Mouse (Mus musculus) spleen, adult 12 weeks (tissue): ENCODE measurements at regions not wholly inside any gene's neighbourhood (a gene's known extent, or its start where the extent isn't known, plus 50 kb on each side); places are given as distances from the start of the nearest gene placed in this dataset.
"Not testable (repeated sequence)": the region's sequence is repeated elsewhere in the genome, so short reads cannot be mapped to it uniquely, and the experiment has no call there.

ENCODE experiments used
- DNase-seq: peaks from one replicate; pipeline ENCODE4 v3.0.0; 2022; ENCODE audit warnings: low spot score

GRCm38 (mm10) chr1:181262496-181262895, 50.7 kb upstream of the Wdr26 start:
- DNase-seq = no peak

DNA sequence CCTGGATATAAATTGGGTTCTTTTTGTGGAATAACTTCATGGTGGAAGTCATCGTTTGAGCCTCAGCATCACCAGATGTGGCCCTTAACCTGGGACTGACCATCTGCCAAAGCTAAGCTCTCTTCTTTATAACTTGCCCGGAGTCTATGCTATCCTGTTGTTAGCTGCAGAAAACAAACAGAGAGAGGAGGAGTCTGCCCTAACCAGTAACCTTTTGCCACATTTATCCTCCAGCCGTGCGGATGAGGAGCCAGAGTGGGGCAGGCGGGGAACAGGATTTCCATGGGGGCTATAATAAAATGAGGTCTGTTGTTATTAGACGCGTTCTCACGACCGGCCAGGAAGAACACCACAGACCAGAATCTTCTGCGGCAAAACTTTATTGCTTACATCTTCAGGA, 51.4 kb upstream of the Wdr26 start:
- DNase-seq = no peak

DNA sequence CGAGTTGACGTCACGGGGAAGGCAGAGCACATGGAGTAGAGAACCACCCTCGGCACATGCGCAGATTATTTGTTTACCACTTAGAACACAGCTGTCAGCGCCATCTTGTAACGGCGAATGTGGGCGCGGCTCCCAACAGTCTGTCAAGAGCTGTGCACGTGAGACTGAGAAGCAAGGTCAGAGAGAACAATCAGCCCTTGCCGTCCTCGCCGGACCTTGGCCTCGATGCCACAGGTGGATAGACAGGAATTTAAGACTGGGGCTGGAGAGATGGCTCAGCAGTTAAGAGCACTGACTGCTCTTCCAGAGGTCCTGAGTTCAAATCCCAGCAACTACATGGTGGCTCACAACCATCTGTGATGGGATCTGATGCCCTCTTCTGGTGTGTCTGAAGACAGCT, 58.7 kb upstream of the Wdr26 start:
- not testable (repeated sequence) for DNase-seq

GRCm38 (mm10) chr1:181271164-181271563, 59.4 kb upstream of the Wdr26 start:
- no peak for DNase-seq

- no peak for DNase-seq
Observed at GRCm38 (mm10) chr1:181271821-181272220, 60.0 kb upstream of the Wdr26 start.

GRCm38 (mm10) chr1:181272622-181273296, 61.0 kb upstream of the Wdr26 start:
- peak; percentile 57 for DNase-seq

DNA sequence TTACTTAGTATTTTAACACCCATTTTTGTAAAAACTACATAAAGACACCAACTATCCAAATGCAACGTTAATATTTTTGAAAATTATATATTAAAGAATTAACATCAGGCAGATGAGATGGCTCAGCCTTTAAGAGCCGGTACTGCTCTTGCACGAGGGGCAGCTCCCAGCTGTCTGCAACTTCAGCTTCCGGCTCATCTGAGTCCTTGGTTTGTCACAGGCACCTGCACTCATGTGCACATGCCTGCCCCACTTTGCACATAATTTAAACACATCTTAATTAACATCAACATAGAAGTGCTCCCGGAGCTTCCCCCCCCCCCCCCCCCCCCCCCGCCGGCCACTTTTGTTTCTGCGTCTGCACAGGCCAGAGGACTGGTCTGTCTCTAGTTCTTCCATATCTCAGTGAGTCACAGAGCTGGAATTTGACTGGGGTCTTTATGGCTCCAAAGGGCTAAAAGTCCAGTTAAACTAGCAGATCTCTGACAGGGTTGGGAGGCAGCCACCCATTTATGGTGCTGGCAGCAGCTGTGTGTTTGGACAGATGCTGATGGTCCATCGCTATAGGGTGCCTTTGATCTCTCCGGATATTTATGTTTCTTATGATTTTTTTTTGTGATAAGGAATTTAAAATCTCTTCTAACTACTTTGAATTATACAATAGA, 61.9 kb upstream of the Wdr26 start:
- no peak for DNase-seq

DNA sequence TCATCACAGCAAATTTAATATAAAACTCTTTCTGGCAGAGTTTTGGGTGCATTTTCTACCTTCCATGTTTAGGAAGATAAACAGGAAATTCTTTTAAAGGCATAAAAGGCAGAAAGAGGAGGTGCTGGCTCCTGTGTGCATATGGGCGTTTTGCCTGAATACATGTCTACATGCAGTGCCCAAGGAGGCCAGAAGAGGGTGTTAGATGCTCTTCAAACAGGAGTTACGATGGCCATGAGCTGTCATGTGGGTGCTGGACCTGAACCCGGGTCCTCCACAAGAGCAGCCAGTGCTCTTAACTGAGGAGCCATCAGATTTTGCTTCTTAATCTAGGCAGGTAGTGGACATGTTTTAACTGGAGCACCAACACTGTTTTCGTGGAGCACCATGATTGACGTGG, 69.0 kb upstream of the Wdr26 start:
- DNase-seq = no peak

DNA sequence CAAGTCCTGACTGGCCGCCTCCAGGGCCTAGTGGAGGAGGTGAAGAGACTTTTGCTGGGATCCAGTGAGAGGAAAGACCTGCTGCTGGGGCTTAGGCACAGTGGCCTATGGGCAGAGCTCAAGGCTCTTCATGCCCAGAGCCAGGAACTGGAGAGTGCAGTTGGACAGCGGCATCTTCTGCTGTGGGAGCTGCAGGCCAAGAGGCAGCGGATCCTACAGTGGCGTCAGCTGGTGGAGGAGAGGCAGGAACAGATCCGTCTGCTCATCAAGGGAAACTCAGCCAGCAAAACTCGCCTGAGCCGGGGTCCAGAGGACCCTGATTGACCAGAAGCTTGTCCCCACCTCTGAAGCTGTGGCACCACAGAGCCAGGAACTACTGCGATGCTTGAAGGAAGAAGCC, 69.4 kb upstream of the Cnih3 start:
- not testable (repeated sequence) for DNase-seq

DNA sequence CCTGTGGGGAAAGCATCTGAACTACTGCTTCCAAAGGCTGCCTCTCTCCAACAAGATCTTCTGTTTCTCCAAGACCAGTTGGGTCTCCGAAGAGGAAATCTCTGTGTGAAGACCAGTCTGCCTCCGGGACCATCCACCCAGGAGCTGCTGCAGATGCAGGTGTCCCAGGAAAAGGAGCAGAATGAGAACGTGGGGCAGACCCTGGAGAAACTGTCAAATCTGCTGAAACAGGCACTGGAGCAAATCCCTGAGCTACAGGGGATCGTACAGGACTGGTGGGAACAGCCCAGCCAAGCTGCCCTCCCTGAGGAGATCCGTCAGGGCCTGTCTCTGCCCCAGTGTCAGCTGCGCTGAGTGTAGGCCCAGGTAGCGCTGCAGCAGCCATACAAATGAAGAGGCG, 68.9 kb upstream of the Cnih3 start:
- DNase-seq = not testable (repeated sequence)

- DNase-seq = no peak
Observed at GRCm38 (mm10) chr1:181284301-181285197, 67.9 kb upstream of the Cnih3 start.

GRCm38 (mm10) chr1:181285600-181285999, 66.8 kb upstream of the Cnih3 start:
- DNase-seq = no peak

DNA sequence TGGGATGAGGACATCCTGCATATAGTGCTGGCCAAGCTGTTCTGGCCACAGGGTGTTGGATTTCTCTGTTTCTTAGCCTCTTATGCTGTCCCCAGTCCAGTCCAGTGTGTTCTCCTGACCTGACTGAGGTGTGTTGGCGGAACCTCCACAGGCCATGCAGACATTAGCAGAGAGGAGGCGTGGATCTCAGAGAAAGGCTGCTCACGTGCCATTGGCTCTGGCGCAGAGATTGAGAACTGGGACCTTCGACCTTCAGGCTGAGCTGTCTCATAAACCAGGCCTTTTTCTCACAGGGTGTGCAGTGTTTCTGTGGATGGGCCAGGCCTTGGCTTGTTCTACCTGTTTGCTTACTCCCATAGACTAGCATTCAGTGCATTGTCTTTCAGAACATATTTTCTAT, 66.3 kb upstream of the Cnih3 start:
- DNase-seq = no peak

- no peak for DNase-seq
Observed at GRCm38 (mm10) chr1:181287166-181287565, 65.3 kb upstream of the Cnih3 start.

- no peak for DNase-seq
Observed at GRCm38 (mm10) chr1:181289385-181290035, 62.9 kb upstream of the Cnih3 start.

DNA sequence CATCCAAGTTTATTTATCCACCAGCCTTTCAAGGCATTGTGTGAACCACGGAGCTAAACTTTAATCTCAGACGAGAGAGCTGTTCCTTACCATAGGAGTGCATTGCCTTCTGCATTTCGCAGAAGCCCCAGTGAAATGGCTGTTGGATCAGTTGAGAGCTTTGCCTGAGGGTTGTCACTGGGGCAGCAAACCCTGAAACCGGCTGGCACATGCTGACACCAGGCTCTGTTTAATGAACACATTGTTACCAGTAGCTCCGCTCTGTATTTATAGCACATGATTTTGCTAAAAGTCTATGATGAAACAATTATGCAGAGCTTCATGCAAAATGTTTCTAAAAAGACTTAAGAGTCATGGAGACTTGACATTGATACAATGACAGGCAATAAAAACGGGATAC, 61.2 kb upstream of the Cnih3 start:
- DNase-seq = no peak

- DNase-seq = no peak
Observed at GRCm38 (mm10) chr1:181291966-181292365, 60.5 kb upstream of the Cnih3 start.

- DNase-seq = no peak
Observed at GRCm38 (mm10) chr1:181293079-181293865, 59.2 kb upstream of the Cnih3 start.

- DNase-seq = no peak
Observed at GRCm38 (mm10) chr1:181295651-181296050, 56.8 kb upstream of the Cnih3 start.

GRCm38 (mm10) chr1:181298063-181298462, 54.4 kb upstream of the Cnih3 start:
- no peak for DNase-seq

- no peak for DNase-seq
Observed at GRCm38 (mm10) chr1:181299075-181299665, 53.3 kb upstream of the Cnih3 start.
